Mouse (Mus musculus): ENCODE measurements at regions not wholly inside any gene's neighbourhood (a gene's known extent, or its start where the extent isn't known, plus 50 kb on each side); places are given as distances from the start of the nearest gene placed in this dataset.

- DNase-seq (ENCODE audit: low read depth, low spot score), result peak; percentile 14
- Histone ChIP-seq H3K4me3 (ENCODE audit: control insufficient read depth in 1 of 2, insufficient read depth in 1 of 2, low read depth in 2 of 2, low read length in 2 of 2) (no peak overlapping the region), H3K9me3 (replicated peaks; ENCODE audit: insufficient read depth, low read length) (no peaks in the 10 kb centered on the region), H3K79me2 (ENCODE audit: control insufficient read depth, insufficient read depth, low read length, poor library complexity) (no peaks in the 10 kb centered on the region), H3K27ac (ENCODE audit: control insufficient read depth, low read depth, low read length) (no peak overlapping the region), H3K4me1 (ENCODE audit: control insufficient read depth in 1 of 2, insufficient read depth in 2 of 2, low read length in 2 of 2) (no peaks in the 10 kb centered on the region), H3K27me3 (ENCODE audit: control insufficient read depth in 1 of 2, insufficient read depth in 2 of 2, low read length in 2 of 2) (peaks cover 3 to 13% of the 10 kb centered on the region in 2 experiments), H3K9ac (ENCODE audit: control insufficient read depth, low read depth, low read length, poor library complexity, severe bottlenecking) (no peak overlapping the region), H3K36me3 (ENCODE audit: control insufficient read depth in 1 of 2, insufficient read depth in 2 of 2, low read length in 2 of 2) (no peaks in the 10 kb centered on the region)
- TF ChIP-seq MAX (IDR thresholded peaks at IDR 0.05; ENCODE audit: low read length), result no peak
- no peak for TF ChIP-seq MAFK (IDR thresholded peaks at IDR 0.05; ENCODE audit: borderline replicate concordance, low read depth, low read length)
- peak; percentile 52 to 72 (median 67) for TF ChIP-seq CTCF (IDR thresholded peaks at IDR 0.05 in 2 of 3, conservative IDR thresholded peaks at IDR 0.05 in 1 of 3; ENCODE audit: control insufficient read depth in 1 of 3, insufficient read depth in 1 of 3, low read depth in 2 of 3, low read length in 3 of 3, poor library complexity in 1 of 3, severe bottlenecking in 1 of 3)
- no peak for TF ChIP-seq MYB (IDR thresholded peaks at IDR 0.05; ENCODE audit: low read depth, low read length)
- no peak for TF ChIP-seq ELF1 (IDR thresholded peaks at IDR 0.05; ENCODE audit: low read depth, low read length)
- no peak for TF ChIP-seq MXI1 (IDR thresholded peaks at IDR 0.05; ENCODE audit: low read depth, low read length)
- TF ChIP-seq RAD21 (IDR thresholded peaks at IDR 0.05; ENCODE audit: low read depth, low read length), result peak; percentile 32
- peak; percentile 19; the same call in 1 of the 2 replicates for TF ChIP-seq ZC3H11A (IDR thresholded peaks at IDR 0.05; ENCODE audit: low read depth, low read length)
- no peak for TF ChIP-seq E2F4 (IDR thresholded peaks at IDR 0.05; ENCODE audit: borderline replicate concordance, low read depth, low read length)
- TF ChIP-seq CHD2 (IDR thresholded peaks at IDR 0.05; ENCODE audit: low read length), result no peak
- TF ChIP-seq BHLHE40 (IDR thresholded peaks at IDR 0.05; ENCODE audit: borderline replicate concordance, low read depth, low read length), result no peak
- peak; percentile 50 for TF ChIP-seq SMC3 (IDR thresholded peaks at IDR 0.05; ENCODE audit: low read depth, low read length)
- no peak for TF ChIP-seq MAZ (IDR thresholded peaks at IDR 0.05; ENCODE audit: low read depth, low read length)
- no peak for TF ChIP-seq NELFE (IDR thresholded peaks at IDR 0.05; ENCODE audit: low read depth, low read length)
These were observed 98.1 kb downstream of the Kdr start for GRCm38 (mm10) chr5:75880088-75880684.

GRCm38 (mm10) chr5:75878361-75878760 is 99.9 kb downstream of the Kdr start:
- no peaks in the 10 kb centered on the region for H3K36me3 ChIP-seq (ENCODE audit: control insufficient read depth in 1 of 2, insufficient read depth in 2 of 2, low read length in 2 of 2)
- H3K9me3 ChIP-seq (replicated peaks; ENCODE audit: insufficient read depth, low read length), result no peaks in the 10 kb centered on the region
- H3K4me1 ChIP-seq (ENCODE audit: control insufficient read depth in 1 of 2, insufficient read depth in 2 of 2, low read length in 2 of 2), result no peaks in the 10 kb centered on the region
- no peak overlapping the region for H3K9ac ChIP-seq (ENCODE audit: control insufficient read depth, low read depth, low read length, poor library complexity, severe bottlenecking)
- no peaks in the 10 kb centered on the region for H3K79me2 ChIP-seq (ENCODE audit: control insufficient read depth, insufficient read depth, low read length, poor library complexity)
- no peak for TF ChIP-seq CTCF (IDR thresholded peaks at IDR 0.05 in 2 of 3, conservative IDR thresholded peaks at IDR 0.05 in 1 of 3; ENCODE audit: control insufficient read depth in 1 of 3, insufficient read depth in 1 of 3, low read depth in 2 of 3, low read length in 3 of 3, poor library complexity in 1 of 3, severe bottlenecking in 1 of 3)
- TF ChIP-seq NRF1 (IDR thresholded peaks at IDR 0.05; ENCODE audit: insufficient read depth, low read depth, low read length, poor library complexity, severe bottlenecking), result no peak
- no peak for TF ChIP-seq ZC3H11A (IDR thresholded peaks at IDR 0.05; ENCODE audit: low read depth, low read length)
- TF ChIP-seq UBTF (IDR thresholded peaks at IDR 0.05; ENCODE audit: borderline replicate concordance, insufficient read depth, low read depth, low read length), result no peak
- no peak for TF ChIP-seq USF2 (IDR thresholded peaks at IDR 0.05; ENCODE audit: borderline replicate concordance in 1 of 2, insufficient read depth in 1 of 2, low read depth in 1 of 2, low read length in 2 of 2)
- TF ChIP-seq EP300 (IDR thresholded peaks at IDR 0.05; ENCODE audit: low read depth in 1 of 2, low read length in 2 of 2), result no peak
- TF ChIP-seq SIN3A (IDR thresholded peaks at IDR 0.05; ENCODE audit: low read length), result no peak
- no peak for TF ChIP-seq CHD1 (IDR thresholded peaks at IDR 0.05; ENCODE audit: low read depth, low read length)
- TF ChIP-seq GATA1 (IDR thresholded peaks at IDR 0.05; ENCODE audit: low read depth, low read length), result no peak
- TF ChIP-seq USF1 (IDR thresholded peaks at IDR 0.05; ENCODE audit: low read depth, low read length), result no peak
- no peak for TF ChIP-seq HCFC1 (IDR thresholded peaks at IDR 0.05; ENCODE audit: low read depth, low read length)
- no peak for DNase-seq (ENCODE audit: low read depth, low spot score)
- H3K4me3 ChIP-seq (ENCODE audit: control insufficient read depth in 1 of 2, insufficient read depth in 1 of 2, low read depth in 2 of 2, low read length in 2 of 2), result no peak overlapping the region
- H3K27me3 ChIP-seq (ENCODE audit: control insufficient read depth in 1 of 2, insufficient read depth in 2 of 2, low read length in 2 of 2), result peaks cover 3 to 15% of the 10 kb centered on the region in 2 experiments
- H3K27ac ChIP-seq (ENCODE audit: control insufficient read depth, low read depth, low read length), result no peak overlapping the region

All from MEL (cell line).